Mouse (Mus musculus) cortical plate, adult 2 months (tissue): ENCODE measurements at regions not wholly inside any gene's neighbourhood (a gene's known extent, or its start where the extent isn't known, plus 50 kb on each side); places are given as distances from the start of the nearest gene placed in this dataset.
"Not testable (repeated sequence)": the region's sequence is repeated elsewhere in the genome, so short reads cannot be mapped to it uniquely, and the experiment has no call there.

Experiments used
- H3K27ac ChIP-seq: fragments of 200-500 bp; 2 replicates; pipeline ENCODE4 v1.5.1; 2012; ENCODE audit warnings: low read length, control low read depth, inconsistent platforms; ENCODE audit not compliant: insufficient read depth
- H3K4me1 ChIP-seq: fragments of 200-500 bp; 2 replicates; pipeline ENCODE4 v1.6.1; 2011; ENCODE audit warnings: low read length; ENCODE audit not compliant: control insufficient read depth, insufficient read depth
- H3K4me3 ChIP-seq: fragments of 200-500 bp; 2 replicates; pipeline ENCODE4 v1.5.1; 2011; ENCODE audit warnings: mild to moderate bottlenecking, low read length, control low read depth; ENCODE audit not compliant: insufficient read depth
- CTCF ChIP-seq: fragments of 200-500 bp; IDR thresholded peaks from 2 replicates; pipeline ENCODE4 v1.5.1; 2011; ENCODE audit warnings: mild to moderate bottlenecking, control low read depth, low read length; ENCODE audit not compliant: insufficient read depth; ENCODE audit errors: extremely low read depth
- POLR2A ChIP-seq: fragments of 200-500 bp; IDR thresholded peaks from 2 replicates; pipeline ENCODE4 v1.6.1; 2011; ENCODE audit warnings: mild to moderate bottlenecking, low read length, control low read depth; ENCODE audit not compliant: insufficient read depth; ENCODE audit errors: extremely low read depth

GRCm38 (mm10) chr3:37812936-37813335, 88.6 kb upstream of the Gm5148 start:
- H3K4me1 ChIP-seq, result no peaks in the 10 kb centered on the region; the same call in 1 of the 2 replicates
- no peak overlapping the region for H3K27ac ChIP-seq
- no peak overlapping the region for H3K4me3 ChIP-seq
- TF ChIP-seq CTCF, result no peak
- TF ChIP-seq POLR2A, result no peak

- Histone ChIP-seq H3K4me3 (no peak overlapping the region), H3K27ac (no peak overlapping the region), H3K4me1 (no peaks in the 10 kb centered on the region)
- TF ChIP-seq CTCF, result no peak
- no peak for TF ChIP-seq POLR2A
Observed at GRCm38 (mm10) chr3:37811429-37811828, 87.1 kb upstream of the Gm5148 start.

GRCm38 (mm10) chr3:37810763-37811162, 86.5 kb upstream of the Gm5148 start:
- no peak overlapping the region for H3K4me3 ChIP-seq
- no peaks in the 10 kb centered on the region for H3K4me1 ChIP-seq
- TF ChIP-seq CTCF (no peak), POLR2A (no peak)
- no peak overlapping the region for H3K27ac ChIP-seq

- Histone ChIP-seq H3K4me3 (no peak overlapping the region), H3K27ac (no peak overlapping the region), H3K4me1 (peaks cover 2% of the 10 kb centered on the region)
- TF ChIP-seq CTCF (no peak), POLR2A (no peak)
Observed at GRCm38 (mm10) chr3:37805805-37806148, 81.5 kb upstream of the Gm5148 start.

GRCm38 (mm10) chr3:37804941-37805804, 80.9 kb upstream of the Gm5148 start:
- Histone ChIP-seq H3K4me3 (no peak overlapping the region), H3K27ac (no peak overlapping the region), H3K4me1 (peaks cover 2% of the 10 kb centered on the region)
- TF ChIP-seq POLR2A, result no peak
- TF ChIP-seq CTCF, result no peak

- TF ChIP-seq CTCF (no peak), POLR2A (no peak)
- Histone ChIP-seq H3K4me1 (peaks cover 2% of the 10 kb centered on the region), H3K27ac (no peak overlapping the region), H3K4me3 (no peak overlapping the region)
Observed at GRCm38 (mm10) chr3:37804261-37804660, 80.0 kb upstream of the Gm5148 start.

- H3K27ac ChIP-seq, H3K4me3 ChIP-seq, H3K4me1 ChIP-seq: not testable (repeated sequence)
Observed at GRCm38 (mm10) chr3:37803781-37804180, 79.5 kb upstream of the Gm5148 start.

- Histone ChIP-seq H3K4me1 (peaks cover 2% of the 10 kb centered on the region), H3K4me3 (no peak overlapping the region), H3K27ac (no peak overlapping the region)
- TF ChIP-seq POLR2A, result no peak
- TF ChIP-seq CTCF, result no peak
Observed at GRCm38 (mm10) chr3:37801551-37801950, 77.3 kb upstream of the Gm5148 start.

- TF ChIP-seq POLR2A (no peak), CTCF (no peak)
- no peak overlapping the region for H3K27ac ChIP-seq
- H3K4me1 ChIP-seq, result no peaks in the 10 kb centered on the region
- no peak overlapping the region for H3K4me3 ChIP-seq
Observed at GRCm38 (mm10) chr3:37799809-37800208, 75.5 kb upstream of the Gm5148 start.

GRCm38 (mm10) chr3:37789711-37790110, 65.4 kb upstream of the Gm5148 start:
- Histone ChIP-seq H3K4me3 (no peak overlapping the region), H3K27ac (no peak overlapping the region), H3K4me1 (no peaks in the 10 kb centered on the region; the same call in 1 of the 2 replicates)
- no peak for TF ChIP-seq POLR2A
- no peak for TF ChIP-seq CTCF
